Mouse (Mus musculus) kidney, adult 9 months (tissue): Measurements from ENCODE around the gene Vim.
"Not testable (repeated sequence)": the region's sequence is repeated elsewhere in the genome, so short reads cannot be mapped to it uniquely, and the experiment has no call there.

ENCODE experiments used
- DNase-seq: peaks from one replicate; pipeline ENCODE4 v3.0.0; 2022

Gene Vim

GRCm38 (mm10) chr2:13572101-13572553, 1.6 kb upstream of the Vim start:
- DNase-seq, result no peak

DNA sequence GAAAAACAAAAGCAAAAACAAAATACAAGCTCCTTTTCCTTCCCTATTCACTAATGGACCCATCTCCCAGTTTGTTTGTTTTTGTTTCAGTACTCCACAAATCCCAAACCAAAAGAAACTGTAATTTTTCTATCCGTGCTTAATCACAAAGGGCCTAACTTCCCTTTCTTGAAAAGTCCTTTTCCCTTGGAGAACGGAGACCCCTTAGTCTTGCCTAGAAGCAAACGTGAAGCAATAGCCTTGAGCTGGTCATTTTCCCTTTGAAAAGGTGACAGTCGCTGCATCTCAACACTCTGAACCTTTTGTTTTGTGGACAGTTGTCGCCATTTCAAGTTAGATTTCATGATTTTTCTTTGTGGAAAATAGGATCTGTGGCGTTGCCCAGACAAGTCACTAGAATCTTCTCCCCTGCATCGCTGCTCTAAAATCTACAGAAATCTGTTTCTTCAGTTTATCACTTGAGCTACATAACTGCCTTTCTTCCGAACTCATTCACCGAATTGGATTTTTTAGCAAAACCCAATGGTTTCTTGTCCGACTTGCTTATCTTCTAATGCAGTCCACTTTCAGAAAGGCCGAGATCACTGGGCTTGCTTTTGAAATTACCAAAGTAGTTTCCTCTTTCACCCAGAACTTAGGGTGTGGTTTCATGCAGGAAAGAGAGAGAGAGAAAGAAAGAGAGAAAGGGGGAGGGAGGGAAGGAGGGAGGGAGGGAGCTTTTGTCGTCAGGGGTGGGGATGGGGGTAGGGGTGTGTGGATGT, 900 bp upstream of the Vim start:
- no peak for DNase-seq

DNA sequence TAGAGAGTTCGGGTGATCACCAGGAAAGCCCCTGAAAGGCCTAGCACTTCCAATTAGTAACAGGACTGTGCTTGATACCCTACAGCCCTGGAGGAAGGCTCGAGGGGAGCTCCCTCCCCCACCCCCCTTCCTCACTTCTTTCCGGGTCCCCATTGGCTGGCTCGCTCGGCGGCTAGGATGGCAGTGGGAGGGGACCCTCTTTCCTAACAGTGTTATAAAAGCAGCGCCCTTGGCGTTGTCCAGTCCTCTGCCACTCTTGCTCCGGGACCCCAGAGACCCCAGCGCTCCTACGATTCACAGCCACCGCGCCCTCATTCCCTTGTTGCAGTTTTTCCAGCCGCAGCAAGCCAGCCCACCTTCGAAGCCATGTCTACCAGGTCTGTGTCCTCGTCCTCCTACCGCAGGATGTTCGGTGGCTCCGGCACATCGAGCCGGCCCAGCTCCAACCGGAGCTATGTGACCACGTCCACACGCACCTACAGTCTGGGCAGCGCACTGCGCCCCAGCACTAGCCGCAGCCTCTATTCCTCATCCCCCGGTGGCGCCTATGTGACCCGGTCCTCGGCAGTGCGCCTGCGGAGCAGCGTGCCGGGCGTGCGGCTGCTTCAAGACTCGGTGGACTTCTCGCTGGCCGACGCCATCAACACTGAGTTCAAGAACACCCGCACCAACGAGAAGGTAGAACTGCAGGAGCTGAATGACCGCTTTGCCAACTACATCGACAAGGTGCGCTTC, 506 bp downstream of the Vim start:
- DNase-seq, result peak; percentile 46

DNA sequence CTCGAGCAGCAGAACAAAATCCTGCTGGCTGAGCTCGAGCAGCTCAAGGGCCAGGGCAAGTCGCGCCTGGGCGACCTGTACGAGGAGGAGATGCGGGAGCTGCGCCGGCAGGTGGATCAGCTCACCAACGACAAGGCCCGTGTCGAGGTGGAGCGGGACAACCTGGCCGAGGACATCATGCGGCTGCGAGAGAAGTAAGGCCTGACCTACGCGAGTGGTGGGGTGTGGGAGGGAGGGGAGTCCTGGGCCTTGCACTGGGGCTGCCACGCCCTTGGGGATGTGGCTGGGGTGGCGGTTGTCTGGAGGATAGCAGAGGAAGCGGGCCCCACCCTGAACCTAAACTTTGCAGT, 1.0 kb downstream of the Vim start:
- no peak for DNase-seq

DNA sequence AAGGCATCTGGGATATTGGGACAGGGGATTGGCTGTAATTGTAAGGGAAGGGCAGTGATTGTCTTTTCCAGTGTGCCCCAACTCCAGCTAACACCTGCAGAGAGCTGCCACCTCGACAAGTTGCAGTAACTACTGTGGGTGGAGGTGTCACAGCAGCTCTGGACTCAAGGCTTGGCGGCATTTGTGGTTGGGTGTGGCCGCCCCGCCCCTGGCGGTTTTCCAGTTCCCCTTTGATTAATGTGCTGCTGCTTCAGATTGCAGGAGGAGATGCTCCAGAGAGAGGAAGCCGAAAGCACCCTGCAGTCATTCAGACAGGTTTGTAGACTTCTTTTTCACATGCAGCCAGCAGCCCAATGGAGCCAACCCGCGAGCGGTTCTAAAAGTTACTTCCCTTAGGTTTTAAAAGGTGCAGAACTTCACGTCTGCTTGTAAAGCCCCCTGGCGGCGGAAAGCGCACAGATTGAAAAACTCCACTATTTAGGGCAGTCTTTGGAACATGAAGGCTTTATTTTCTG, 1.6 kb downstream of the Vim start:
- peak; percentile 80 for DNase-seq

DNA sequence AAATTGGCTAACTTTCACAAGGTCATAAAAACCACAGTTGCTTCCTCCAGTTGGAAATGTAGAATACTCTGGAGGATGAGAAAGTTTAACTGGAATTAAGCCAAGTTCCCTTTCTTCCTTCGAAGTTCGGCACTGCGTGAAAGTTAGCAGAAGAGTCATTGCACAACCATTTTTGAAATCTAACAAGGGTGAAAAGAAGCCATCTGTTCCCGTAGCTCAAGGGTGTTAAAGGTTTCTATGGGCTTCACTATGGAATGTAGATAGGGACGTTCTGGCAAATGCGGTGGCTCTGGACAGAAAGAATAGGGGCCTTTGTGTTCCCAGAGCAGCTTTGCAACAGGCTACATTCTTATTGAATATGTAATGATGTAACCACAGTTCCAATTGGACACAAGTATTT, 2.2 kb downstream of the Vim start:
- DNase-seq, result no peak

GRCm38 (mm10) chr2:13577399-13577798, 3.7 kb downstream of the Vim start:
- DNase-seq, result no peak

GRCm38 (mm10) chr2:13578473-13579152, 4.9 kb downstream of the Vim start:
- DNase-seq, result peak; percentile 33

GRCm38 (mm10) chr2:13579315-13579714, 5.6 kb downstream of the Vim start:
- DNase-seq, result no peak

- peak; percentile 8 for DNase-seq
These were observed 6.3 kb downstream of the Vim start for GRCm38 (mm10) chr2:13579991-13580390.

GRCm38 (mm10) chr2:13582184-13582583, 8.5 kb downstream of the Vim start:
- DNase-seq, result no peak

GRCm38 (mm10) chr2:13583746-13584145, 10.0 kb downstream of the Vim start:
- DNase-seq, result not testable (repeated sequence)

DNA sequence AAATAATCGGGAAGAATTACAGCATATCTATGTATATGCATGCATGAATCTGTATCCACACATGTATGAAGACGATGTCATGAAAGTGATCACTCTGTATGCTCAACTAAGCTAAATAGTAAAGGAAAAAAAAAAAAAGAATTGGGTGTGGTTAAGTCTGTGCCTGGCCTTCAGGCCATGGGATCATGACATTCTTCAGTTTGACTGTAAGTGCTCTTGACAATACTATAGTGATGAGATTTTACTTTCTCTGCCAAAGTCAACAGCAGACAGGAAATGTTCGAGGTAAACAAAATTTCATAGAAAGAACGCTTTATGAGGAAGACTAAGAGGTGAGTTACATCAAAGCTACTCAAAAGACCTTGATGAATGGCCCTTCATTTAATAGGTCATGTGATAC, 19.6 kb downstream of the Vim start:
- no peak for DNase-seq

- DNase-seq, result peak; percentile 20
These were observed 23.4 kb downstream of the Vim start for GRCm38 (mm10) chr2:13596965-13597656.

DNA sequence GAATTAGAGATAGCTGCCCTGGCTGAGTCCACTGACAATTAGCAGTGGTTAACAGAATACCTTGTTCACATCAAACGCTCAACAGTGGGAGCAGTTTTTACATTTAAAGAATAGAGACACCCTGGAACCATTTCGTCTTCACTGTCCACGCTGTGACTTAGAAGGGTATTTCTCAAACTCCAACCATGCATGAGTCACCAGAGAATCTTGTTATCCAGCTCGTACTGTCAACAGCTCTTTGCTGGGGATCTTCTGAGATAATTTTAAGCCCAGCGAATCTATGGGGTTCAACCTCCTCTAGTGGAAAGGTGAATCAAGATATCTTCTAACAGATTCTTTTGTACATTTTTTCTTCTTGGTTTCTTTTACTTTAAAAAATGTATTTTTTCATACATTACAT, 24.4 kb downstream of the Vim start:
- DNase-seq, result no peak

DNA sequence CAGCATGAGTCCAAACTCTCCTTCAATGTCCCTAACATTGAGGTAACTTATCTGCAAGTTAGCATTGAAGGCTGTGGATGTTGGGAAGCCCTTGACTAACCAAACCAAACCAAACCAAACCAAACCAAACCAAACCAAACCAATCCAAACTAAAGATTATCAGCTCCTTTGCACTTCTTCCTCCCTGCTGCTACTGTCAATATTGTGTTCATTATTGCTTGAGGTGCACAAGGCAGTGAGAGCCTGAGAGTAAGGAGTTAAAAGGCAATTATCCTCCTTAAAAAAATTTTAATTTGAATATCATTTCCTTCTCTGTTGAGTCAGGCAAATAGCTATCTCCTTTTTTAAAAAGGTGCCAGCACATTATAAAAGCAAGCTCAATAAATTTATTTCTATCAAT, 29.4 kb downstream of the Vim start:
- DNase-seq, result no peak

DNA sequence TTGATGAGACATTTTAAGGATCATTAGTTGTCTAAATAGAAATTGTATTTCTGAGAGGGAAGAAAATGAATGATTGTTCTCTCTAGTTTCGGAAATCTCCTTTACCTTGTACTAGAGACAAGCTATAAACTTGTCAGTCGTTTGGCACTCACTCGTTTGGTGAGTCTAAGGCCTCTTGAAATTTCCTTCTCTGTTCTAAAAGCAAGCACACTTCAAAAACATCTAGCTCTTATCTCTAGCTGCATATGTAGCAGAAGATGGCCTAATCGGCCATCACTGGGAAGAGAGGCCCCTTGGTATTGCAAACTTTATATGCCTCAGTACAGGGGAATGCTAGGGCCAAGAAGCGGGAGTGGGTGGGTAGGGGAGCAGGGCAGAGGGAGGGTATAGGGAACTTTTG, 29.9 kb downstream of the Vim start:
- not testable (repeated sequence) for DNase-seq

GRCm38 (mm10) chr2:13630136-13630832, 56.6 kb downstream of the Vim start:
- no peak for DNase-seq
